Mouse (Mus musculus) c-Kit-positive CD71-negative TER-119-negative erythroid progenitor cells, embryonic 14.5 days (primary cell): ENCODE data around the gene Tmem44.

Experiments used
- DNase-seq: peaks from one replicate; pipeline ENCODE4 v3.0.0-alpha.2; 2013; ENCODE audit warnings: low read depth

Tmem44 gene

GRCm38 (mm10) chr16:30550748-30551192 is at the start of gene Tmem44:
TSS of gene Tmem44 (minus strand) at chr16:30550842.
- DNase-seq = no peak

- DNase-seq = peak; percentile 87
These were observed 49.0 kb upstream of the Tmem44 start, which contains the start of gene Fam43a for GRCm38 (mm10) chr16:30599491-30600268. TSS of gene Fam43a (plus strand) at chr16:30599723.

GRCm38 (mm10) chr16:30596959-30597681 is 46.5 kb upstream of the Tmem44 start:
- peak; percentile 85 for DNase-seq

- DNase-seq = no peak
These were observed 45.4 kb upstream of the Tmem44 start for GRCm38 (mm10) chr16:30595835-30596557.

GRCm38 (mm10) chr16:30595356-30595755 is 44.7 kb upstream of the Tmem44 start:
- no peak for DNase-seq

- no peak for DNase-seq
These were observed 41.3 kb upstream of the Tmem44 start for GRCm38 (mm10) chr16:30591990-30592389.

- DNase-seq = no peak
These were observed 39.9 kb upstream of the Tmem44 start for GRCm38 (mm10) chr16:30590264-30591209.

GRCm38 (mm10) chr16:30587494-30588327 is 37.1 kb upstream of the Tmem44 start, which contains the start of gene Lsg1:
TSS of gene Lsg1 (minus strand) at chr16:30587592.
- DNase-seq = peak; percentile 95

- no peak for DNase-seq
These were observed 36.4 kb upstream of the Tmem44 start for GRCm38 (mm10) chr16:30586935-30587493.

- DNase-seq = no peak
These were observed 30.1 kb upstream of the Tmem44 start for GRCm38 (mm10) chr16:30580765-30581164.

GRCm38 (mm10) chr16:30576392-30576791 is 25.8 kb upstream of the Tmem44 start:
- DNase-seq = no peak

GRCm38 (mm10) chr16:30575815-30576214 is 25.2 kb upstream of the Tmem44 start:
- DNase-seq = no peak

- no peak for DNase-seq
These were observed 21.6 kb upstream of the Tmem44 start for GRCm38 (mm10) chr16:30572239-30572638.

- DNase-seq = no peak
These were observed 20.7 kb upstream of the Tmem44 start for GRCm38 (mm10) chr16:30571378-30571777.

GRCm38 (mm10) chr16:30570173-30570572 is 19.5 kb upstream of the Tmem44 start:
- no peak for DNase-seq

- DNase-seq = no peak
These were observed 15.0 kb upstream of the Tmem44 start for GRCm38 (mm10) chr16:30565631-30566030.

GRCm38 (mm10) chr16:30560601-30561000 is 10.0 kb upstream of the Tmem44 start:
- no peak for DNase-seq

- DNase-seq = no peak
These were observed 8.8 kb upstream of the Tmem44 start for GRCm38 (mm10) chr16:30559312-30559992.

GRCm38 (mm10) chr16:30554109-30554508 is 3.5 kb upstream of the Tmem44 start:
- no peak for DNase-seq
